Mouse (Mus musculus): ENCODE measurements around the gene Kif1c.

- TF ChIP-seq POLR2A (IDR thresholded peaks at IDR 0.05; ENCODE audit: low read depth, low read length) (no peak), CTCF (conservative IDR thresholded peaks at IDR 0.05; ENCODE audit: insufficient read depth, insufficient read length, low read depth, low read length) (no peak)
Measured at GRCm38 (mm10) chr11:70701984-70702733, 1.8 kb downstream of the Kif1c start.

Measured in kidney, adult 2 months (tissue).